Mouse (Mus musculus) limb, embryonic 11.5 days (tissue): Measurements from ENCODE around the gene C130074G19Rik. TPM values are rescaled to one million over a fixed set of nuclear protein-coding genes. Genes with fewer than 3 reads are reported as not detected.

Experiments used
- ATAC-seq: fragments of 200-750 bp; cut with Nextera tagmentation; 2 replicates; pipeline ENCODE4 v1.8.0; 2017; ENCODE audit warnings: low read depth; ENCODE audit not compliant: insufficient number of reproducible peaks, low FRiP score, low TSS enrichment
- DNase-seq: peaks from one replicate; pipeline ENCODE4 v3.0.0-alpha.2; 2015; ENCODE audit warnings: low spot score
- H3K27ac ChIP-seq: fragments of 300-500 bp; sonication (generic); replicated peaks from 2 replicates; pipeline ENCODE4 v1.5.1; 2014; ENCODE audit warnings: low read depth, mild to moderate bottlenecking, low read length
- H3K27me3 ChIP-seq: fragments of 300-500 bp; sonication (generic); 2 replicates; pipeline ENCODE4 v1.6.1; 2014; ENCODE audit warnings: mild to moderate bottlenecking, low read length, mixed read lengths; ENCODE audit not compliant: control insufficient read depth, insufficient read depth
- H3K36me3 ChIP-seq: fragments of 300-500 bp; sonication (generic); 2 replicates; pipeline ENCODE4 v1.6.1; 2014; ENCODE audit warnings: mild to moderate bottlenecking, low read length, moderate library complexity, mixed read lengths; ENCODE audit not compliant: control insufficient read depth, insufficient read depth
- H3K4me1 ChIP-seq: fragments of 300-500 bp; sonication (generic); 2 replicates; pipeline ENCODE4 v1.6.1; 2014; ENCODE audit warnings: low read length, mixed read lengths; ENCODE audit not compliant: control insufficient read depth, insufficient read depth
- H3K4me2 ChIP-seq: fragments of 300-500 bp; sonication (generic); 2 replicates; pipeline ENCODE4 v1.6.1; 2014; ENCODE audit warnings: low read depth, mild to moderate bottlenecking, moderate library complexity; ENCODE audit not compliant: severe bottlenecking
- H3K4me3 ChIP-seq: fragments of 300-500 bp; sonication (generic); 2 replicates; pipeline ENCODE4 v1.5.1; 2014; ENCODE audit warnings: low read depth, low read length
- H3K9ac ChIP-seq: fragments of 300-500 bp; sonication (generic); 2 replicates; pipeline ENCODE4 v1.6.1; 2014; ENCODE audit warnings: mild to moderate bottlenecking, low read length
- H3K9me3 ChIP-seq: fragments of 300-500 bp; sonication (generic); 2 replicates; pipeline ENCODE4 v1.6.1; 2016; ENCODE audit warnings: low read length; ENCODE audit not compliant: control insufficient read depth
- WGBS: fragments of 180-500 bp; shearing (Covaris S2); extraction: QIAGEN DNeasy Blood & Tissue Kit; methylation state at CpG from one replicate; pipeline ENCODE4 v1.1.7; 2014; 5-methylcytosine and 5-hydroxymethylcytosine counted together
- microRNA counts: library from miRNA; unstranded; fragments of <30 nt; microRNA quantifications from one replicate; lab custom pipeline; 2016
- microRNA-seq: library from miRNA; unstranded; fragments of <30 nt; microRNA quantifications from one replicate; pipeline ENCODE4, GENCODE M21; 2016
- polyA plus RNA-seq: library from polyadenylated mRNA; unstranded; fragments of >200 nt; fragmentation: Nextera tagmentation; extraction: Ambion mirVana; gene quantifications from 2 replicates; pipeline ENCODE4 v1.2.1, GENCODE M21; 2014

The C130074G19Rik gene
- polyA plus RNA-seq, 1 experiment from 2014 or later = 0.99 TPM

- Histone ChIP-seq H3K9ac (no peak overlapping the region), H3K4me2 (no peak overlapping the region), H3K9me3 (no peaks in the 10 kb centered on the region), H3K27me3 (no peaks in the 10 kb centered on the region), H3K36me3 (peaks cover 2% of the 10 kb centered on the region; the same call in 1 of the 2 replicates), H3K4me1 (no peaks in the 10 kb centered on the region; the same call in 1 of the 2 replicates), H3K4me3 (no peak overlapping the region), H3K27ac (no peak overlapping the region)
- DNase-seq (peak; percentile 72), ATAC-seq (no peak)
- 26% methylated on average over 11 of the region's 11 CpGs for WGBS
Measured at GRCm38 (mm10) chr1:184825093-184825492, 57.9 kb downstream of the C130074G19Rik start.

DNA sequence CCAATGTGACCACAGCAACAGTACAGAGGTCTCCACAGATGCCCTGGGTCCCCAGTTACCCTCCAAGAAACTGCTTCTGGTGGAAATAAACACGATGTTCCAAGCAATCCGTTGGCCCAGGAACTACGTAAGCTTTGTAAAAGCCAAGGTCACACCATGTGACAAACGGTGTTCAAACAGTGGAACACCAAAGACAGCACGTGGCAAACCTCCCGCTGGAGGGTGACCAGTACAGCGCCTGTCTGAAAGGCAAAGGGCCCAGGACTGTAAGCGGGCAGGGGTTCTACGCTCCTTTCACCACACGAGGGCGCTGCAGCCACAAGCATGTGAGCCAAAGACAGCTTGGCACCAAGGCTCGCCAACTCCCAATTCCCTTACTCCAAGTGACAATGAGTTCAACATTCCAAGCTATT lies 58.6 kb downstream of the C130074G19Rik start:
- Histone ChIP-seq H3K4me1 (no peaks in the 10 kb centered on the region; the same call in 1 of the 2 replicates), H3K4me2 (no peak overlapping the region), H3K27me3 (no peaks in the 10 kb centered on the region), H3K9me3 (no peaks in the 10 kb centered on the region), H3K4me3 (no peak overlapping the region), H3K9ac (no peak overlapping the region), H3K27ac (no peak overlapping the region), H3K36me3 (no peaks in the 10 kb centered on the region; the same call in 1 of the 2 replicates)
- 5% methylated on average over 12 of the region's 12 CpGs for WGBS
- peak; percentile 55; the same call in 1 of the 2 replicates for ATAC-seq
- peak; percentile 95 for DNase-seq

GRCm38 (mm10) chr1:184822678-184823077 lies 60.3 kb downstream of the C130074G19Rik start:
- Histone ChIP-seq H3K4me3 (no peak overlapping the region), H3K9me3 (no peaks in the 10 kb centered on the region), H3K9ac (no peak overlapping the region), H3K36me3 (peaks cover 2% of the 10 kb centered on the region), H3K4me1 (no peaks in the 10 kb centered on the region; the same call in 1 of the 2 replicates), H3K27ac (no peak overlapping the region), H3K4me2 (peak overlapping the region; percentile 36; the same call in 1 of the 2 replicates), H3K27me3 (no peaks in the 10 kb centered on the region)
- WGBS = 11% methylated on average over 11 of the region's 11 CpGs
- peak; percentile 59 for DNase-seq
- ATAC-seq = peak; percentile 79; the same call in 1 of the 2 replicates

MicroRNA genes within 50 kb of the gene (microRNA counts, 519-probe panel; counts per million panel counts)
- 4,395 counts per million, percentile 67 among the panel's probes with 10 or more counts for microRNA mmu-miR-1981 (lab: Ali Mortazavi, UCI)

Small RNA genes lying within 50 kb of the gene (microRNA-seq; reads per million reads assigned to microRNA genes)
- 90.9 reads per million, percentile 47 among the genes with 10 or more reads in this experiment for gene Mir1981

Other genes starting within 250 kb of the C130074G19Rik start
- gene Hlx, start 150.6 kb downstream of the C130074G19Rik start, polyA plus RNA-seq = 10.5 and 12.8 TPM in 2 replicates
- gene Marc1, start 71.9 kb downstream of the C130074G19Rik start, polyA plus RNA-seq = not detected in 2 replicates
- gene Marc2, start 36.8 kb downstream of the C130074G19Rik start, polyA plus RNA-seq = 110 and 112 TPM in 2 replicates
- 2.7 and 3.2 TPM in 2 replicates for gene Mark1, start 116.4 kb upstream of the C130074G19Rik start, polyA plus RNA-seq